Mouse (Mus musculus) cerebellum, postnatal 10 days (tissue): ENCODE results near the gene Sp9.
A peak's percentile ranks its signal among the peaks of the same experiment; 100 is the strongest.

Experiments
- DNase-seq, 2 experiments: peaks; one replicate each; pipeline ENCODE4 v3.0.0; 2021; ENCODE audit warnings: mixed read lengths in 2 of 2

Gene Sp9

DNA sequence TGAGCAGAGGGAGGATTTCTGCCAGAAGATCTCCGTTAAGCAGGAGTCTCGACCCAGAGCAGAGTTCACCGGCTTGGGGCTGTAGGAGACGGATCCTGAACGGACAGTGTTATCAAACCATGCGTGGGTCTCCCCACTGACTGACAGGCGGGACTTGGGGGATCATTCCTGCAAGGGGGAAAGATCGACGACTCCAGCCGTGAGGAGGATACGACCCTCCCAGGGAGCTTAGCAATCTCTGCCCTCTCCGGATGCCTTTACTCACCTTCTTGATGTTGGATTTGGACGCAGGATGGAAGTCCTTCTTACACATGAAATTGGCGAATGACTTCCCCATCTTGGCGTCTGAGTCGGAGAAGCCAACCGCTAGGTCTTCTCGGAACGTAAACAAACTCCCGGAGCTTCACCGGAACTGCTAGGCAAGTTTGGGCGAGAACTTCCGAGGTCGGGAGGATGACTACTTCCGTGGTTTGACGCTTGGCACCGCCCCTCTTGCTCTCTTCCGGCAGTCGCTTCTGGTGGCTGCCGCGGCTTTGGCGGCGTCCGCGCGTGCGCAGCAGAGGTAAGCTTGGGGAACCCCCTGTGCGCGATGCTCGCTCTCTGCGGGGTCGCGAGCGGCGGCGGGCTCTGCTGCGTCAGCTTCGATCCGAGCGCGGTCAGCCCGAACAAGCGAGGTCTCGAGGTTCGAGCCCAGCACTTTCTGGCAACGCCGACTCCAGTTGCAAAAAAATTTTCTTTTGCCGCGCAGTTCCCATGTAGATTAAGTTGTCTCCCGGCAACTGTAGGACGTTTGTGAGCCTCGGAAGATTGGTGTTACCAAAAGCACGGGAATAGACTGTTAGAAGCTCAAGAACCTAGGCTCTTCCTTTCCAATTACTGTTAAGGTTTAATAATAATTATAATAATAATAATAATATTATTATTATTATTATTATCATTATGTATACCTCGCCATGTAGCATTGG lies 40.7 kb downstream of the Sp9 start, which contains the start of the genes Scrn3 and Cir1:
Gene Scrn3 (plus strand): TSS at position 450 of the 965 bp plus-strand sequence.
Gene Cir1 (minus strand): TSS at position 550 of the 965 bp plus-strand sequence.
- DNase-seq: peak; percentile 96 to 98

DNA sequence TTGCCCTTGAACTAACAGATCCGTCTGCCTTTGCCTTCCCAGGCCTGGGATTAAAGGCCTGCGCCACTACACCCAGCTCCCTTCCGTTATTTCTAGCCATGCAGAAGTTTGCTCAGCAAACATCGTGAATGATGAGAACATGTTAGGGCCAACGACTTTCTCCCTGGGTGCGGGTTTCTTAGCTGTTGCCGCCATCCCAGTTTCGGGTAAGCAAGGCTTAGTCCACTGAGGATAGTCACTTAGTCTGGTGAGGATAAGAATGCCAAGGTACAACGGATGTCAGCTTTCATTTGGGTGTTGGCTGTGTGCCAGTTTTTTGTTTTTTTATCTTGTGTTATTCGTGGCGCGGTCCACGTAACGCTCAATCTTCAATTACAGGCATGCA lies 41.4 kb downstream of the Sp9 start:
- DNase-seq: peak; percentile 52 to 74

DNA sequence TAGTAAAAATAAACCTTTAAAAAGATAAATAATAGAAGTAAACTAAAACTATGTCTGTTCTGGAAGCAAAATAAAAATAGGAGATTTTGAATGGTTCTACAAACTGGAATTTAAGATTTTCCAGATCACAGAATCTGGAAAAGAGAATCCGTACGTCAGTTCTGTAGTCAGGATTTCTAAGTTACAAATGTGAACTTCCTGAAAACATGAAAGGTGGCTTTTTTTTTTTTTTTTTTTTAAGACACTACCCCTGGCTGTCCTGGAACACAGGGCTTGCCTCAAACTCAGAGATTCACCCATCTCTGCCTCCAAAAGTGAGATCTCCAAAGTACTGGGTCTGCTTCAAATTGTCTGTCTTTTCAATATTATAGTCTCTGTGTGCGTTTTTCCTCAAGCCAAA lies 42.6 kb downstream of the Sp9 start:
- DNase-seq: no peak

DNA sequence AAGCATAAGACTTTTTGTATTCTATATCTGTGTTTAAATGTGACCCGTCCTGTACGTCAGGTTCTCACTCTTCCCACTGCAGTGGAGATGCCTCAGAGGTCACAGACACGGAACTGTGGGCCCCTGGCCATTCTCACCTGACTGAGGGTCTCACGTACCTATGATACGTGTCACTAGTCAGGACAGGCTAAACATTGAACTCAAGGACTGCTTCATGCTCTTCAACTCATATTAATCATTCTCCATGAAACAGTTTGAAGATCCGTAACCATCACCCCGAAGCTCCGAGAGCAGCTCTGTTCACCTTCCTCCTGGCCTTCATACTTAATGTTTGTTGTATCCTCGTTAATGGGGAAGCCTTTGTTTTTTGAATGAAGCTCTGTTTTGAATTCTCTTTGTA lies 45.7 kb downstream of the Sp9 start:
- DNase-seq: no peak

DNA sequence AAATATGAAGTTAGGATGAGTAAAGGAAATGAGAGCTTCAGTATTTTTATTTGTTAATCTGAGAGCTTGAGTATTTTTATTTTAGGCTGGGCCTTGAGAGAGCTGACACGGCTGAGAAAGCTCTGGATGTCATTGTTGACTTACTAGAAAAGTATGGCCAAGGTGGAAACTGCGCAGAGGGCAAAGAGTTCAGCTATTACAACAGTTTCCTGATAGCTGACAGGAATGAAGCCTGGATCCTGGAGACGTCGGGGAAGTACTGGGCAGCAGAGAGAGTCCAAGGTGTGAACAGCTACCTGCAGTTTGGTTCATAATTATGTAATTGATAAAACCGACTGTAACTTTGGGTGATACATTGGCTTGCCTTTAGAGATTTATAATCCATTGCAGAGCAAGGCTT lies 47.5 kb downstream of the Sp9 start:
- DNase-seq: no peak

DNA sequence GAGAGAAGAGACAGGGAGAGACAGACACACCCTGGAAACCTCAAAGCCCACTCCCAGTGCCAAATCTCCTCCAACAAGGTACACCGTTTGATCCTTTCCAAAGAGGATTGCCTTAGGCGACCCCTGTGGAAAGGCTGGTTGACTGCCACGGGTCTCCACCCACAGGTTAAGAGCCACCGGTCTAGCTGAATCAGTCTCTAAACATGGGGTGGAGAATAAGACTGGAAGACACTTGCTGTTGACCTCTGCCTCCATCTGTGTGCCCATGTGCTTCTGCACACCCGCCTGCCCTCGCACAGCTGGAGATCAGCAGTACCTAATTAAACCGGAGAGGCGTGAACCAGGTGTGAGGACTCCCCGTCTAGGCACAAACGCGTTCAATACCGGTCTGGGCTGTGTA lies 51.3 kb downstream of the Sp9 start:
- no peak for DNase-seq

DNA sequence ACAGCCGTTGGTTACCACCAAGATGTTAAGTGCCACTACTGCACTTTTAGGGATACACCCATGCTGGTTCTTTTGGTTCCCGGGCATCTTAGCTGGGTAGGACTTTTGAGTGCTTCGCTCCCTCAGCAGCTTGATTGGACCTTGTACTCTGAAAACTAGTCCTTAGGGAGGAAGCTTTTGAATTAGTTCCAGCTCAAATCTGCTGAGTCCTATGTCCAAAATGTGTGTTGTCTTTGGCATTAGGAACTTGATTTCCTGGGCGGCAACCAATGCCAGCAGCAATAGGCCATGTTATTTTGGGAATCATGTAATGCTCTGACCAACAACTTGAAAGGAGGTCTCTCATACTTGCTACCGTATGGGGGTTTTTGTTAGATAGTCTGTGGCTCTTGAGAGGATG lies 54.1 kb downstream of the Sp9 start:
- DNase-seq: no peak
